Mouse (Mus musculus) lung, postnatal 10 days (tissue): ENCODE measurements around the gene Wdr62.
A peak's percentile ranks its signal among the peaks of the same experiment; 100 is the strongest.

Source experiments
- DNase-seq: peaks from one replicate; pipeline ENCODE4 v3.0.0; 2021

Gene Wdr62

DNA sequence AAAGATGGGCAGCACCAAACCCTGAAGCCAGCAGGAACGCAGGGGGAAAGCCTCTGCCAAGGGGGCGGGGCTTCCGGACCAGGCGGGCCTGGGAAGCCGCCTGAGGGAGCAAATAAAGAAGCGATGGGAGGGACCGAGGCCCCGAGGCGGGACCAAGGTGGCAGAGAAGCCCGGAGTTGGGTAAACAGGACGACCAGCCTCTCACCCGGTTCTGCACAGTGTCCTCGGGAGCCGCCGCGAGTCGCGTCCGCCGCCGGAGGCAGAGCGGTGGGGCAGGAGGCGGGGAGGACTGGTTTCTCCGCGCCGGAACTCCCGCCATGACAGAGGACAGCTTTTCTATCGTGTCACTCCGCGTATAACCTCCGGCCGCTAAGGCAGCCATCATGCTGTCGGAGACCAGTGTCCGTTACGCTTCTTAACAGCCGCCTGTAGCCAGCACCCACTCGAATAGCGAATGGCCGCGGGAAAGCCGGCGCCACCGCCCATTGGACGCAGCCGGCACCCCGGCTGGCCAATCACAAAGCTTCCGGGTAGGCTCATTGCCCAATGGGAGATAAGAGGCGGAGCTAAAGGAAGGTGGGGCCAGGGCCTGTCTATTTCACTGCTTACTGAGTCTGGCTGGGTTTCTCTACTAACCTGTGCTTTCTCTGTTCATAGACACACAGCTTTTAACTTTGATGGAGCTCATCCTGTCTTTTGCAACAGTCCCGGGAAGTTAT, at the start of gene Wdr62, which contains the start of gene Thap8:
Gene Wdr62, minus strand, starts transcription at position 469 of the 719 bp plus-strand sequence.
Gene Thap8, plus strand, starts transcription at position 144 of the 719 bp plus-strand sequence.
- peak; percentile 96 for DNase-seq

DNA sequence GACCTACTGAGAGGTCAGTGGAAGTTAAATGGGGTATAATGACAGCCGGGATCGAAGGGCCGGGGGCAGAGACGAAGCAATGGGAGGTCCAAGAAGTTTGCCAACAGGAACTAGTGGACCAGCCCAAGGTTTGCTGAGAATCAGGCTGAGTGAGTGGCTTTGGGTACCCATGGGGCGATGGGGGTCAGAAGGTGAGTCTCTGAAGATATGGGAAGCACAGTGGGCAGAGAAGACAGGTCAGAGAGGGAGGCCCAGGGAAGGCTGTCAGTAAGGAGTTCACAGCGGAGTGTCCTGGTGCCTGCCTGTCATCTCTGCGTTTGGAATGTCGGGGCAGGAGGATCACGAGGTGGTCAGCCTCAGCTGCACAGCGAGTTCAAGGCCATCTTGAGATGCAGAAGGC, 48.2 kb upstream of the Wdr62 start:
- DNase-seq, result no peak

DNA sequence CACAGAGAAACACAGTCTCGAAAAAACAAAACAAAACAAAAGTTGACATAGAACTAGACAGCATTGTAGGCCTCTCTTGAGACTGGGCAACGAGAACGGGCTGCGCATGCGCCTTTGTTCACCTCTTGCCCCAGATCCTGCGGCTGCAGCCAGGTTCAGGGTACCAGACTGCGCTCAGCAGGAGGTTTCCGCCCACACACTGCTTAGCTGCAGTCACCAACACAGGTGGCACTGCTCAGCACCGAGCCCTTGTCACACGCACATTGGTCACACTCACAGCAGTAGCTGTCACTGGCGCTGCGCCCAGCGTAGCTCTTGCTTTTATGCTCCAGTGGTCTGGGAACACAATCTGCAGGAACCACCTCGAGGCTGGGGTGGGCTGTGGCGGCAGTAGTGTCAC, 46.9 kb upstream of the Wdr62 start:
- peak; percentile 66 for DNase-seq

DNA sequence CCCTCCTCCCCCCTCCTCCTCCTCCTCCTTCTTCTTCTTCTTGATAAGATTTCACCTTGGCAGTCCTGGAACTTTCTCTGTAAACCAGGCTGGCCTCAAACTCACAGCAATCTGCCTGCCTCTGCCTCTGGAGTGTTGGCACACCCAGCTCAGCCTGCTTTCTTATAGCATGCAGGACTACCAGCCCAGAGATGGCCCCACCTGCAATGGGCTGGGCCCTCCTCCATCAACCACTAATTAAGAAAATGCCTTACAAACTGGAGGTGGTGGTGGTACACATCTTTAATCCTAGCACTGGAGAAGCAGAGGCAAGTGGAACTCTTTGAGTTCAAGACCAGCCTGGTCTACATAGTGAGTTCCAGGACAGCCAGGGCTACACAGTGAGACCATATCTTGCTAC, 46.2 kb upstream of the Wdr62 start:
- no peak for DNase-seq

DNA sequence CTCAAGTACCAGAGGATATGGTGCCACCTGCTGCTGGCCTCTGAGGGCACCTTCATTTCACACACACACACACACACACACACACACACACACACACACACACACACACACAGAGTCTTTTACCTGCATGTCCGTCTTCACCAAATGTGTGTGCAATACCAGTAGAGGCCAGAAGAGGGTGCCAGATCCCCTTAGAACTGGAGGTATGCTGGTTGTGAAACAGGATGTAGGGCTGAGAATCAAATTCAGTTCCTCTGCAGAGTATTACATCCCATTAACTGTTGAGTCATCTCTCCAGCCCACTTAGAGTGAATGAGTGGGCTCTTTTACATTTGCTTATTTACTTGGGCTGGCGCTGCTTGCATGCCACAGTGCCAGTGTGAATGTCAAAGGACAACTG, 45.1 kb upstream of the Wdr62 start:
- peak; percentile 64 for DNase-seq

DNA sequence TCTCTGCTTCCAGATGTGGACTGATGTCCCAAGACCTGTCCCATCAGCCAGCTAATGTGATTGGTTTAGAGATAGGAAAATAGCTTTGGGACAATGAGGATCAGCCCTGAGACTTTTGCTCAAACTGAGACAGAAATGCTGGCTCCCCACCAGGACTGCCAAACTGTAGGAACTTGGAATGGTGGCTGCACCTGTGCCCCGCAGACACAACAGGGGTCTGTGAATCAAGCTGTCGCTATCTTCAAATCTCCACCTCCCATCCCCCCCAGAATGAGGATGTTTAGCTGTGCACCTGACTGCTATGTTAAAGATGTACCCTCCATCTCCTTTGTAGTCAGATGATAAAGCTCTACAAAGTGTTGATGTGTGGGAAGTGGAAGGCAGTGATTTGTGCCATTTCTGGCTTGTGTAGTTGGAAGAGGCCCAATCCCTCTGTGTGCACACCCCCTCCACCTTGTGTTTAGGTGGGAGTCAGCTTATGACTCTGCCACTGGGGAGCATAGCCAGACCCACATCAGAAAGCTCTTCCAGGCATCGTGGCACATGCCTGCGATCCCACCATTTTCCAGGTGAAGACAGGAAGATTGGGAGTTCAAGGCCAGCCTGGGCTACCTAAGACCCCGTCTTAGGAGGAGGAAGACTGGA, 44.2 kb upstream of the Wdr62 start:
- no peak for DNase-seq

DNA sequence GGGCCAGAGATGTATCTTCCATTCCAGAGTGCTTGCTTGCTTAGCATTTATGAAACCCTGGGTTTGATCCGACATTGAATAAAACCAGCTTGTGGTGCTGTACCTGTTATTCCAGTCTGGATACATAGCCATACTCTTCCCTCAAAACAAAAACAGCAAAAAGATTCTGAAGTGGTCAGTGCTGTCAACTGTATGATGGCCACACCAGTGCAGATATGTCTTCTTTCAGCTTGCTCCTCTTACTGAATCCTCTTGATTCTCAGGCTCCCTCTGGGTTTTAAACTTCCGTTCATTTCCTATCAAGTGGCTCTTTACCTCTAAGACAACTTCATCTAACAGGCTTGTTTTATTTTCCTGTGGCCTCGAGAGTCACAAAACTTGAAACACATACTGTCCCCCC, 43.6 kb upstream of the Wdr62 start, which contains the start of gene Sdhaf1:
Gene Sdhaf1, minus strand, starts transcription at position 101 of the 400 bp plus-strand sequence.
- no peak for DNase-seq

DNA sequence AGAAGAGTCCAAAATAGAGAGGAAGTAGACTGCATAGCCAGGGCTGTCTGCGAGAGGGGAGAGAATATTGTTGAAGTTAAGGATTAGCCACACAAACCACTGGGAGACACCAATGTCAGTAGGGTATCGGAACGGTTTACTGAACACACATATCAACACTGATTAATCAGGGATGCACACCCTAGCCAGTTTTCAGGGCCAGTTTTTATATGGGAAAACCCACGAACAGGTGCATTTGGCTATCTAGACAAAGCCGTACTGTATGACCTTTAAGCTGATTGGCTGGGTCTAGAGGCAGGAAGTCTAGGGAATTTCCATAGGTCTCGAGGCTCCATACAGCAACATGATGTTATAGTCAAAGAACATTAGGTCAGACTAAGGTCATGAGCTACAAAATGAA, 42.6 kb upstream of the Wdr62 start:
- DNase-seq, result no peak

DNA sequence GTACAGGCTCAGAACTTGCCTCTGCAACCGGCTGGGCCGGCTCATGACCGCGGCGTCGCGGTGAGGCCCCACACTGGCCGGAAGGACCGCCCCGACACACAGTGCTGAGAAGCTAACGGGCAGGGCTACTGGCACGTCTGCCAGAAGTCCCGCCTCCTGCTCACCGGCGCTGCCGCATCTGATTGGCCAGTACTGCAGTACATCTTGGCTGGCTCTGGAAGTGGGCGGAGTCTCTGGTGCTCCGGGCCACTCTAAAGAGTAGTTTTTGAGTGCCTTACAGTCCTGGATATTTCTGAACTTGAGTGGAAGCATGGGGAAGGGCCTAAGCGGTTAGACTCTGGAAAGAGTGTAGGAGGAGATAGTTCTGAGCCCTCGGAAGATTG, 42.1 kb upstream of the Wdr62 start:
- peak; percentile 99 for DNase-seq

DNA sequence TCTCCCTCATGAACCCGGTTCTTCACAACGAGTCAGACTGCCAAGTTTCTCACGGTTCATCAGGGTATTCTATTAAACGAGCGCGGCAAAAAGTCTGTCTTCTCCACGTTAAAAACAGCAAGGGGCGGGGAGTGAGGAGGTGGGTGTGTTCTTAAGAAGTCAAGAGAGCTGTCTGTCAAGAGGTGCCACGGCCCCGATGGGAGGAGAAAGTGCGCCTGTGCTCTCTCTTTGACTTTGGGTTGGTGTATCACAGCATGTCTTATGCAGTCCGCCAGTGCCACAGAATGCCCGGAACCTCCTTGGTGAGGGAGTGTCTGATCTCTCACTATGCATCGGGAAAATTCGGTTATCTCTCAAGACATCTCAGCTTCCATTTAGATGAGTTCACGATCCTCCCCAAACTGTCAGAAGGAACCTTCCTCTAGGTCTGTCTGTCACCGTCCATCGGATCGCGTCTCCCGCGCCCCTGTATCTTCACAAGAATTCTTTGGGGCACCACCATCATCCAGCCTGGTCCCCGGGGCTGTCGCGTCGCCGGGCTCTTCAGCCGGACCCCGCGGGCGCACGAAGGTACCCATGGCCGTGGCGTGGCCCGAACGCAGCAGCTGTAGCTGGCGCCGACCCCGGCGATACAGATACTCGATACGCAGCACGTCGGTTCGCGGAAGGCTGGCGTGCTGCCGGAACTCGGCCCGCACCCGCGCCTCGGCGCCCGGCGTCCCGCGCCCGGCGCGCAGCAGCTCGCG, 41.5 kb upstream of the Wdr62 start, which contains the start of gene E130208F15Rik:
Gene E130208F15Rik, plus strand, starts transcription at position 202 of the 746 bp plus-strand sequence.
- DNase-seq, result peak; percentile 89

DNA sequence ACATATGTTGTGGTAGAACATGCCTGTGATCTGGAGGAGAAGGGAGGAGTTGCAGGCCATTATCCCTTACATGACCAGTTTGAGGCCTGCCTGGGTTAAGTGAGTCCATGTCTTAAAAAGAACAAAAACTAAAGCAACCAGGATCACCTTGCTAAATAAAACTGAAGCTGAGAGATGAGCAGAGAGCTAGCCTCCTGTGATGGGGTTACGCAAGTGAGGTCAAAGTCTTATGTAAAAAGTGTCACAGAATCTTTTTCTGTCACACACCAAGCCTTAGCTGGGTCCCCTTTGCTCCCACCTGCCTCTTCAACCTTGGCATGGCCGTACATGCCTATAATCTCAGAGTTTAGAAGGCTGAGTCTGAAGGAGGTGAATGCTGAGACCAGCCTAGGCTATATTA, 40.7 kb upstream of the Wdr62 start:
- no peak for DNase-seq

DNA sequence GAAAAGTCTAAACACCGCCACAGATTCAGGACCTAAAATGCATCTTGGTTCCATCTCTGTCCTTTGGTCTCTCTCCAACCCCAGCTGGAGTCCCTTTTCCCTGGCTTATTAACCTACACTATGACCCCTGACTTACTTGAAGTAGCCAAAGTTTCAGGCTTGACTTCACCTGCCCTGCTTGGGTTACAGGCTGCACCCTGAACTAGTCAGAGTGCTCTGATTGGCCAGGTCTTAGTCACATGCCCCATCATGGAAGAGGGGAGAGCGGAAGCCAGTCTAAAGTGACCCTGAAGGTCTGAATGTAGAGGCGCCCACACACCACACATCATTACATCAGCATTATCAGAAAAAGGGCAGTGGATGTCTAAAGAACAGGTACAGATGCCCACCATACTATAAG, 37.9 kb upstream of the Wdr62 start:
- no peak for DNase-seq

DNA sequence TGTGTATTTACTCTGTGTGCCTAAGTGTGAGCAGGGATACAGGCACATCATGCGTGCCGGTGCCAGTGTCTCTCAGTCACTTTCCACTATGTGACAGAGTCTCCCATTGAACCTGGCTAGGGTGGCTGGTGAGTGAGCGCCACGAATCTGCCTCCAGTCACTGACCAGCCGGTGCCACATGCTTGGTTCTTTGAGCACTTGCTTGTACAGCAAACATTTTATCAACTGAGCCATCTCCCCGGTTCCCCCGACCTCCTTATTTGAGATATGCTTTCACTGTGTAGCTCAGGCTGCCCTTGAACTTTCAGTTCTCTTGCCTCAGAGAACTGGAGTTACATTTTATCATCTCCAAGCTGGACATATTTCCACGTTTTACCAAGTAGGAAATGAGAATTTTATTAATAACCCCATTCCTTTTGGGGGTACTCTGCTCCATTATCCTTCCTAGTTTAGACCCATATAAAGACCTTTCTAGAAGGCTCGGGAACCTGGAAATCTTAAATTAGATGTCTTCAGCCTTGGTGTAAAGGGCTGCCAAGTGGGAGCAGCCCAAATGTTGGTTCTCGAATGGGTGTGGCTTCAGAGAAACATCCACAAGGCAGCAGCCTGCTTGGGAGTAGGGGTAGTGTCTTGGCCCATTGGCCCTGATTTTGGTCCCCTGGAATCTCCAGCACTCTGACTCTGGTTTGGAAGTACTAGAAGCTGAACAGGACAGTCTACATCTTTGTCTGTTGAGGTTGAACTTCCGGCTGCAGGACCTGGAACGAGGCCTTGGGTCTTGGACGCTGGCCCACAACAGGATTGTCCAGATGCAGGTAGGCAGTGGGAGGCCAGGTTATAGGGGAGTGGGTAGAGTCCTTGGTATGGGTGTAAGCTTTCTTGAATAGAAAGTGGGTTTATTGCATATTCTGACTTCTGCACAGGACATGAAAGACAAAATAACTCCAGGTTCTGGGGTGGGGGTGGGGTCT, 35.6 kb upstream of the Wdr62 start:
- DNase-seq, result no peak

DNA sequence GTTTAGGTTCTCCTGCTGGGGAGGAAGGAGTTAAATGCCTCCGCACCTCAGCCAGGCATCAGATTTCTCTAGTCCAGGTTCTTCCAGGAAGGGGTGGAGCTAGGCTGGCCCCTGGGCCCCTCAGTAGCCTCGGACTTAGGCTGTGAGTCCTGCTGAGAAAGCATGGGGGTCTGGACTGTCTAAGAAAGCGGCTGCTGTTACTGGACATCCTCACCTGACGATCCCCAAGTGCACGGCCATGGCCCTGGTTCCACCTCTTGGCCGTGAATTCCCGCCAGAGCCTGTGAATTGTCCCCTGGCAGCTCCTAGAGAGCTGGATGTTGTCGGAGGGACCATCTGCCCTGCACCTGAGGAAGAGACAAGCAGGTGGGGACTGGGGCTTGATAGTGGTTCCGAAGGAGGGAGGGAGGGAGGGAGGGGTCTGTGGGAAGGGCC, 34.5 kb upstream of the Wdr62 start, which contains the start of gene Syne4:
Gene Syne4, plus strand, starts transcription at position 87 of the 435 bp plus-strand sequence.
- DNase-seq, result no peak

DNA sequence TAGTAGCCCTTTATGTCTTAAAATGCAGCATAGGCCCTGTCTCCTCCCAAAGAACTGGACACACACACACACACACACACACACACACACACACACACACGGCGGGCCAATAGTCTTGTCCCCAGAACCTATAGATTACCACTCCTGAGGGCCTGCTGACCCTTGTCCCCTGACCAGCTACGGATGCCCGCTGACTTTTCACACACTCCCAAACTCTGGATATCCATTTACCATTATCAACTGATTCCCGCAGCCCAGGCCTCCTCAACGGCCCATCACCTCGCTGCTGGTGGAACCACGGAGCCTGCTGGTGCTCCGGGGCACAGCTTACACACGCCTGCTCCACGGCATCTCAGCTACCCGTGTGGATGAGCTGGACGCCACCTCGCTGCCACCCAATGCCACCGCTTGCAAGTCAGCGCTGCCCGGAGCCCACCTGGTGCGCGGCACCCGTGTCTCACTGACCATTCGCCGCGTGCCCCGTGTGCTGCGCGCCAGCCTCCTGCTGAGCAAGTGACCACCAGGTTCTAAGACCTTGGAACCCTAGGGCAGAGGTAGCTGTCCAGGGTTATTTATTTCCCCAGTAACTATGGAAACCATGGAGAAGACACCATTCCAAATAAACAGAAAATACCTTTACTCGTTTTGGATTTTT, 33.6 kb upstream of the Wdr62 start:
- no peak for DNase-seq

DNA sequence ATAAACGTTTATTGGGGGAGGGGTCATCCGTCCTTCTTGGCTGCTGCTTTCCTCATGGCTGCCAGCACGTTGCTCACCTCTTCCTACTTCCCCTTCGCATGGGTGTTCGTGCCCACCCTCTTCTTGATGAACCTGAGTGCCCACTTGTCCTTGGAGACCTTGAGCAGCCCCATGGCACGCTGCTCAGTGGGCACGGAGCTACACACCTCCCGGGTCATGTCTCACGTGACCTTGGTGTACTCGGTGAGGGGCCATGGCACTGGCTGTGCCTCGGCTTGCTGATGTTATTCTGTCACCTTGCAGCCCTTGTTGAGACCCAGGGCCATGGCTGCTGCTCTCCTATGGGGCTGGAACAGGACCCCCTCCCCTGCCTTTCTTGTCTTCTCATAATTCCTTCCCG, 29.9 kb upstream of the Wdr62 start:
- DNase-seq, result no peak

DNA sequence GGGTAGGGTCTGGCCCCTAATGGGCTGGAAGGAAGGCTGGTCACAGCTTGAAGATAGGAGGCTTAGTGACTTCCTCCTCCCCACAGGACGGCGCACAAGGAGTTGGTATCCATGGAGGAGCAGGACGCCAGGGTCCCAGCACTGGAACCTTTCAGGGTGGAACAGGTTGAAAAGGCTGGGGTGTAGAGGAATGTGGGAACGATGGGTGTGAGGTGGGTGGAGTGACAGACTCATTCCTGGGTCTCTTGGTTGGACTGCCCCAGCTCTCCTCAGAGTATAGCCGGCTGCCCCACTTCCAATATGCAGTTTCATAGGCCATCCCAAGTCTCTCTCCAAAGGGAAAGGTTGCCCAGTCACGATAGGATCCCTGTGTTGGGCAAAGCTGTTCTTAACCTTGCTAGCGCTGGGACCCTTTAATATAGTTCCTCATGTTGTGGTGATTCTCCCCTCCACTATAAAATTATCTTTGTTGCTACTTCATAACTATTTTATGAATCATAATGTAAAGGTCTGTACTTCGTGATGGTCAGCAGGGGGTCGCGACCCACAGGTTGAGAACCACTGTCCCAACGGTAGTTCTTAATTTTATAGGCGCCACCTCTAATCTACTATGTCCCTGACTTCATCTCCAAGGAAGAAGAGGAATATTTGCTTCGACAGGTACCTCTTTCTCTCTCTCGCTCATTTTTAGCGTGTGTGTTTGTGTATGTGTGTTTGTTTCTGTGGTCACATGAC, 29.3 kb upstream of the Wdr62 start:
- no peak for DNase-seq

DNA sequence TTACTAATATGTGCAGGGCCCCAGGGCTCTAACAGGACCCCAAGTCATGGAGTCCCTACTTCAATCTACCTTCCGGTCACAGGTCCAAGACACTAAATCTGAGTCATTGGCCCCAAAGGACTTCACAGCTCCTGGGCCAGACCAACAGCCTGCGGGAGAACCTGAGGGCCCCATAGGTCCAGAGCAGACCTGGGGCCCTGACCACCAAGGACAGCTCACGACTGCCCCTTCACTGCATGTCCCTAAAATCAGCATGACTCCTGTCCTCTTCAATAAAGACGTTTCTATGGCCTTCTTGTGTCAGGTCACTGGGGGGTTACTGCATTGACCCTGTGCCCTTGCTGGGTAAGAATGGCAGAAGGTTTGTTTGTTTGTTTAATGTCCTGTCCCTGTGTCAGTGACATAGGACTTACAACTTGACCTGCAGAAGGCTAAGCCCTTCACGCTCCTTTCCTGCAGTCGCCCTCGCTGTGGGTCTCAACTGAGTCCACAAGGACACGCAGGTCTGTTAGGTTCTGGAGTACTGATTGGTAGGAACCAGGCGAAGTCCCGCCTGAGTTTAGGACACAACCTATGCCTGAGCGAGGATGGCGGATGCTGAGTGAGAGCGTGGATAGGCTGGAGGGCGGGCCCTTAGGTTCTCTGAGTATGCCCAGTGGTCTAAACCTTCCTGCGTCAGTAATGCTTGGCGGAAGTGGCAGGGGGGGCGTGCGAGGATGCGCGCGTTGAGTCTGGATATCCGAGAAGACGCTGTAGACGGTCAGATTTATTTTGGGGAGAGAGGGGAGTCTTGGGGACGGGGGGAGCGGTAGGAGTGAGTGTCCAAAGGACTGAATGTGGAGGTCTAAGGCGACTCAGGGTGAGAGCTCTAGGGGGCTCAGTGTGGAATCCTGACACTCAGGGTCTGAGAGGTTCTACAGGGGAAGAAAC, 28.1 kb upstream of the Wdr62 start, which contains the start of gene Alkbh6:
Gene Alkbh6, plus strand, starts transcription at position 642 of the 930 bp plus-strand sequence.
- DNase-seq, result peak; percentile 97

DNA sequence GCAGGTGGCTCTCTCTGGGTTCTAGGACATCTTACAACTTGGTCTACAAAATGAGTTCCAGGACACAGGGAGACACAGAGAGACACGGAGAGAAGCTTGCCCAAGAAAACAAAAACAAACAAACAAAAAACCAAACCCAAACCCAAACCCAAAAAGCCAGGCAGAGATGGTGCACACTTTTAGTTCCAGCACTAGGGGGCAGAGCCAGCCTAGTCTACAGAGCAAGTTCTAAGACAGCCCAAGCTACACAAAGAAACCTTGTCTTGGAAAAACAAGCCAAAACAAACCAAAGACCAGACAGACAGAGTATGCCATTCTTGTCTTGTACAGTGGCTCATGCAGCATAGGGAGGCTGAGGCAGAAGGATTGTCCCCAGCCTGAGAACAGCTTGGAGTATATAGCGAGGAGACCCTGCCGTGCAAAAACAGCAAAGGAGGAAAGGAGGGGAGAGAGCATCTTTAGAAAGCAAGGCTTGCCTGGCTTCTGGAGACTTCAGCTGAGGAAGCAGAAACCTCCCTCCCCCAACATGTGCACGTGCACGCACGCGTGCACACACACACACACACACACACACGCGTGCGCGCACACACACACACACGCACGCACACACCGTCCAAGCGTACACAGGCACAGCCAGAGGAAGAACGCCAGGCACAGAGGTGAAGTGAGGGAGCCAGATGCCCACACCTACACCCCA, 26.0 kb upstream of the Wdr62 start:
- no peak for DNase-seq
